Mouse (Mus musculus) Patski (cell line): ENCODE results near the gene Cldn9. TPM values are rescaled to one million over a fixed set of nuclear protein-coding genes. Genes with fewer than 3 reads are reported as not detected.
A peak's percentile ranks its signal among the peaks of the same experiment; 100 is the strongest.

Experiments
- ATAC-seq: fragments of 100-300 bp; one replicate; pipeline ENCODE4 v1.8.0; 2021
- CTCF ChIA-PET: fragments of 350-600 bp; sonication (Branson Sonifier 250); formaldehyde crosslinking; loops from one replicate; lab custom pipeline; 2022; ENCODE audit warnings: inconsistent platforms; lab: Charles Lee
- POLR2A ChIA-PET: fragments of 350-600 bp; sonication (Branson Sonifier 250); formaldehyde crosslinking; loops from one replicate; lab custom pipeline; 2022; ENCODE audit warnings: antibody characterized with exemption, inconsistent platforms; lab: Charles Lee
- DNase-seq: peaks from one replicate; pipeline ENCODE4 v3.0.0-alpha.2; 2011; ENCODE audit warnings: low read depth, low spot score
- H3K27me3 ChIP-seq: fragments of 371-371 bp; one replicate; pipeline ENCODE4 v1.5.1; 2021
- CTCF ChIP-seq: fragments of 100-300 bp; IDR thresholded peaks from one replicate; pipeline ENCODE4 v1.5.1; 2021
- in situ Hi-C: fragments of 300-500 bp; cut with MboI; formaldehyde crosslinking; loops from 3 replicates; pipeline ENCODE4 v1.11.1; 2018; ENCODE audit warnings: low pct_unique_long_range_greater_than_20kb, mixed read lengths
- polyA plus RNA-seq: library from polyadenylated mRNA; unstranded; gene quantifications from one replicate; pipeline ENCODE4 v1.2.3, GENCODE M21; 2021

The Cldn9 gene
- polyA plus RNA-seq, 1 experiment from 2014 or later = 0.05 TPM

DNA sequence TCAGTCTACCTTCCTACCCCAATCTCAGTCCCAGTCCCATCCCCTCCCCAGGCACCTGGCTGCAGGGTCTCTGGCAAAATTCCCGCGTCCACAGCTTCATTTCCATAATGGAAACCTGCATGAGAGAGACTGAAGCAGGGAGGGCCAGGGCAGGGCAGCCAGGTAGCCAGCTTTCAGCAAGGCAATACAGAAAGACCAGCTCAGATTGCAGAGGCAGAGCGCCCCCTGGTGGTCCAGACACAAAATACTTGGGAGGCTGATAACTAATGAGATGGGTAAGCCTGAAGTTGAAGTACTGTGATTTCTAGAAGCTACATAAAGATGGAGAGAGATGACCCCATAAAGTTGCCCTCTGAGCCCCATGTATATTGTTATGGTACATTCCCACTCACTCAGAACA is 22.4 kb upstream of the Cldn9 start:
- in situ Hi-C loops = no loop called here
- ATAC-seq = peak; percentile 76
- H3K27me3 ChIP-seq = no peaks in the 10 kb centered on the region
- no peak for DNase-seq
- TF ChIP-seq CTCF = peak; percentile 96
- ChIA-PET POLR2A (interaction anchor here (1.1 kb wide), 1 partner anchor 10 kb away, joined by 3 read pairs; no protein-coding TSS in a partner anchor), CTCF (interaction anchor here (0.7 to 2.2 kb wide), 23 partner anchors 10 to 142 kb away, joined by 3 to 21 read pairs (median 4); partner anchors contain the start of genes 1520401A03Rik, Bicdl2, Cldn9 and Pkmyt1)

DNA sequence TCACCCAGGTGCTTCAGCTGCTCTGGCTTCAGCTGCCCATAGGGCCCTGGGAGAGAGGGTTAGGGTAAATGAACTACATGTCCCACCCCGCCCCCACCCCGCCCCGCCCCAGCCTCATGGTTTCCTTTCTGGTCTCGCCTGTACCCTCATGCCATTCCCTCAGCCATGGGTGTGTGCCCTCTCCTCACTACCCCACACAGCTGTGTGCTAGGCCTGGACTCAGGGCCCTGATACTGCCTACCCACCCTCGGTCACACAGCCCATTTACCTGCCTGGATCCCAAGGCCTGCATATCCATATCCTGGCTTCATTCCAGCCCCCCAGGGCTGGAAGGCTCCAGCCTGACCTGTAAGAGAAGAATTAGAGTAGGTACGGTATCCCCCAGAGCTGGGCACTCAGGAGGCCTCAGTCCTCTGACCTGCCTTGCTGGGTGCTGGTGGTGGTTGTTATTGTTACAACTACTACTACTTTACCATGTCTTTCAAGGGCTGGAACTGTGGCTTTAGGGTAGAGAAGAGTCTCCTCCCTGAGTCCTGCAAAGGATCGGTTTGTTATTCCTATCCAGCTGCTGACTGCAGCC is 21.8 kb upstream of the Cldn9 start:
- CTCF ChIA-PET = interaction anchor here (0.7 to 2.2 kb wide), 21 partner anchors 9 to 141 kb away, joined by 3 to 21 read pairs (median 5); partner anchors contain the start of genes 1520401A03Rik, Bicdl2, Cldn9 and Pkmyt1
- no peaks in the 10 kb centered on the region for H3K27me3 ChIP-seq

DNA sequence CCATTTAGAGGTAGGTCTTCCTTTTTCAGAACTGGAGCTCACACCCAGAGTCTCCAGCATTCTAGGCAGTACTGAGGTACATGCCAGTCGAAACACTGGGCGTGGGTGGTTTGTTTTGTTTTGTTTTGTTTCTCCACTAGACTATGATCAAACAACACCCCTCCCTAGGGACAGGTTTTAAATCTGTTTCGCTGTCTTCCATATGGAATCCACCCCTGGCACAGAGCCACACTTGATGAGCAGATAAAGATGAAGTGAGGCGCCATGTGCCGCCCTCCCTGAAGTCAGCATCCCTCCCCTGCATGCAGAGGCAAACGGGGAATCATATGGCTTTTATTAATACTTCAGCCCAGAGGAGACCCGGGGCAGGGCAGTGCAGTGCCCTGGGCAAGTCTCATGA is 20.9 kb upstream of the Cldn9 start:
- DNase-seq = no peak
- no peaks in the 10 kb centered on the region for H3K27me3 ChIP-seq
- in situ Hi-C loops = loop anchor here (5.0 kb wide), 2 partner anchors 42 to 137 kb away; partner anchors contain the start of gene Bicdl2
- ChIA-PET CTCF (no interaction called here), POLR2A (no interaction called here)
- no peak for TF ChIP-seq CTCF
- ATAC-seq = no peak

More for the DNA sequence above, 21.8 kb upstream of the Cldn9 start:
- ATAC-seq (no peak), DNase-seq (no peak)
- no peak for TF ChIP-seq CTCF
- in situ Hi-C loops = no loop called here
- POLR2A ChIA-PET = interaction anchor here (1.1 kb wide), 1 partner anchor 11 kb away, joined by 3 read pairs; no protein-coding TSS in a partner anchor

DNA sequence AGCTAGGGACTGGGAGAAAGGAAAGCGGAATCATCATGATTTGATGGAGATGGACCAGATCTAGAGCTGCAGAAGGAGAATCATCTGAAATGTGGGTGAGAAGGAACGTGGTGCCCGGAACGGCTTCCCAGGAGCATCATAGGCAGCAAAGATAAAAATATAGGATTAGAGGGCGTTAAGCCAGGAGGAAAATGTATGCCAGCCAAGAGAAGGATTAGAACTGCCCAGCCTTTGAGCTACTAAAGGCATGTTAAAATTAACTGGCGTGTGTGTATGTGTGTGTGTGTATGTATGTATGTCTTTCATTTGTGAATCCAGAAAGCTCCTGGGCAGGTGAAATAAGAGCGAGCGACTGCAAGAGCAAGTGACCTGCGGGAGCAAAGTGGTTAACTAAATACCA is 19.5 kb upstream of the Cldn9 start:
- in situ Hi-C loops = loop anchor here (5.0 kb wide), 2 partner anchors 41 to 136 kb away; partner anchors contain the start of gene Bicdl2
- ATAC-seq (no peak), DNase-seq (no peak)
- ChIA-PET POLR2A (no interaction called here), CTCF (interaction anchor here (0.7 kb wide), 2 partner anchors 42 to 73 kb away, joined by 3 read pairs; no protein-coding TSS in a partner anchor)
- H3K27me3 ChIP-seq = no peaks in the 10 kb centered on the region
- no peak for TF ChIP-seq CTCF

DNA sequence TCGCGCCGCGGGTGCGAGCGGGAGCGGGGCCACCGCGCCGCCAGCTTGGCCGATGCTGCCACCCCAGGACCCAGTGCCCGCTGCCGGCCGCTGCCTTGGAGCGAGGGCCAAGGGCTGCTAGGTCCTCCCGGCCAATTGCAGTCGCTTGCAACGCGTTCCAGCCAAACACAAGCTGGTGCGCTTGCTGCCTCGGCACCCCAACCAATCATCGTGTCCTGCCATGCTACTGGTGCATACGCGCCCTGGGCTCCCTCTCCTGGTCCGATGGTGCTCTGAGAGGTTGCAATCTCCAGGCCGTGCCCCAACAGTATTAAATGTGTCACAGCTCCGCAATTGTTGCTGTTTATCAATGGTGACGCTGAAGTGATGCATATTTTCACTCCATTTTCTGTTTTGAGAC is 16.3 kb upstream of the Cldn9 start:
- ATAC-seq (peak; percentile 100), DNase-seq (peak; percentile 64)
- in situ Hi-C loops = loop anchor here (5.0 kb wide), 2 partner anchors 38 to 133 kb away; partner anchors contain the start of gene Bicdl2
- TF ChIP-seq CTCF = peak; percentile 98
- ChIA-PET POLR2A (interaction anchor here (0.6 to 2.9 kb wide), 3 partner anchors 25 to 47 kb away, joined by 3 to 28 read pairs (median 6); partner anchors contain the start of genes Thoc6 and Tnfrsf12a), CTCF (interaction anchor here (0.8 to 2.4 kb wide), 20 partner anchors 10 to 147 kb away, joined by 3 to 16 read pairs (median 4); partner anchors contain the start of genes Bicdl2, Cldn9, Thoc6 and Tnfrsf12a)
- no peaks in the 10 kb centered on the region for H3K27me3 ChIP-seq

DNA sequence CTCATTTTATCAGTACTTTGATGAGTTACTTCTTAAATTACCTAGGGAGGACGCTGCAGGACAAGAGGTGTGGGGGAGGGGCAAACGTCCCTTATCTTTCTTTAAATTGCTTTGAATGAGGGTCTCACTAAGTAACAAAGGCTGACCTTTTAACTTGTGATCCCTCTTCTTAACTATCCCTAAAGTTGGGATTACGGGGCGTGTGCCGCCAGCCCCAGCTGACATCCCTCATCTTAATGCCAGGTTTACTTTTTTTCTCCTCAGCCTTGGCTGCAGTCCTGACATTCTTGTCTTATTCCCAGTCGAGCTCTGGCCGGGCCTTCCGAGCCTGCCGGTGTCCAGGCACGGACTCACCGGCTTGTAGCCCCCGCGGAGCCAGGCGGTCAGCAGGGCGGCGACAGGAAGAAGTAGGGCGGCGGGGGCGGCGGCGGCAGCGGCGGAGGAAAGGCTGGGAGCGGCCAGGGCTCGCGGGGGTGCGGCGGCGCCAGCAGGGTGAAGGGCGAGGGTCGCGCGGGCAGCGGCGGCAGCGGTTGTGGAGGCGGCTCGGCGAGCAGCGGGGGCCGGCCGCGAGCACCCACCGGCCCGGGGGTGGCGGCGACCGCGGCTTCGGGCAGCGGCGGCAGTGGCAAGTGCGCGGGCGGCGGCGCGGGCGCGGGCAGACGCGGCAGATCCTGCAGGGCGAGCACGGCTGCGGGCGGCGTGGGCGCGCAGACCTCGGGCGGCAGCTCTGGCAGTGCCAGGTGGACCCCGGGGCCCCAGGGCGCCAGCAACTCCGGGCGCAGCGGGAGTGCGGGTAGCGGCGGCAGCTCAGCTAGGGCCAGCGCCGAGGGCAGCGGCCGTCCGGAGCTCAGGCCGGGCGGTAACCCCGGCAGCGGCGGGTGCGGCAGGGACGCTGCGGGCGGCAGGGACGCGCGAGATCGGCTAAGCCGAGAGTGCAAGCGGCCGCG is 15.6 kb upstream of the Cldn9 start:
- POLR2A ChIA-PET = interaction anchor here (0.7 to 2.9 kb wide), 3 partner anchors 19 to 32 kb away, joined by 3 to 28 read pairs (median 6); partner anchors contain the start of genes Thoc6 and Tnfrsf12a
- in situ Hi-C loops = loop anchor here (5.0 kb wide), 2 partner anchors 37 to 132 kb away; partner anchors contain the start of gene Bicdl2
- H3K27me3 ChIP-seq = no peaks in the 10 kb centered on the region
- ATAC-seq = peak; percentile 51
- CTCF ChIA-PET = interaction anchor here (0.8 to 2.4 kb wide), 19 partner anchors 11 to 147 kb away, joined by 3 to 16 read pairs (median 4); partner anchors contain the start of genes Bicdl2, Cldn9, Thoc6 and Tnfrsf12a
- DNase-seq = no peak
- TF ChIP-seq CTCF = peak; percentile 39

DNA sequence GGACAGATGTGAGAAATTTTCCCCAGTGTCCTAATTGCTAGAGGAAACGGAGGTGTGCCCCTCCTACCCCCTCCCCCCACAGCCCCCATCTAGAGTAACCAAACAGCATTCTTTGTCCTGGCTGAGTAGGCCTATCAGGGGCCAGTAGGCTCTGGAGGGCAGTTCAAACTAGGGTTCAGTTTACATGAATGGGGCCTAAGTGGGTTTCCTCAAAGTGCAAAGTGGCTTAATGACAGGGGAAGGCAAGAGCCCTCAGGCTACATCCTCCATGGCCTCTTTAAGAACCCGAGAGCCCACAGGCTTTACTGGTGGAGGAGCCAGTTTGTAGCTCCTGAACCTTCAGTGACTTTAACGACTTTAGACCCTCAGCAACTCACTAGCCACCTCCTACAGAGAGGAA is 12.0 kb upstream of the Cldn9 start:
- no peaks in the 10 kb centered on the region for H3K27me3 ChIP-seq
- ATAC-seq (no peak), DNase-seq (no peak)
- in situ Hi-C loops = no loop called here
- ChIA-PET CTCF (interaction anchor here (1.7 kb wide), 1 partner anchor 10 kb away, joined by 6 read pairs; no protein-coding TSS in a partner anchor), POLR2A (no interaction called here)
- no peak for TF ChIP-seq CTCF

DNA sequence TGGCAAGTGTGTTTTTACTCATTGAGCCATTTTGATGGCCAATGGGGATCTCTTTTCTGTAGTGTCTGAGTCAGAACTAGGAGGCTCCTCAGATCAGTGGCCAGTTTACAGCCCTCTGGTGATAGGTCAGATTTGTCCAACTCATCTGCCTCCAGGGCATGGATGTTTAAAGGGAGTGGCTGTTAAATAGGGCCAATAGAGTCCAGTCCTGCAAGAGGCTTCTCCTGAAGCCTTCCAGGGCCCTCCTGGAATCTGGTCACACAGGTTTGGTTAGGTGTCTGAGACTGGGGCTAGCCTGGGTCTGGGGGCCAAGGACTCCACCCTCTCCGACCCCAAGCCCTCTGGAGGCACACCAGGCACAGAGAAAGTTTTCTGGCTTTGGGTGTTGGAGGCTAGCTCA is 10.7 kb upstream of the Cldn9 start:
- TF ChIP-seq CTCF = no peak
- CTCF ChIA-PET = interaction anchor here (1.1 to 3.0 kb wide), 5 partner anchors 10 to 30 kb away, joined by 3 to 16 read pairs (median 6); partner anchors contain the start of gene Cldn9
- peak; percentile 77 for ATAC-seq
- DNase-seq = no peak
- POLR2A ChIA-PET = no interaction called here
- H3K27me3 ChIP-seq = no peaks in the 10 kb centered on the region
- in situ Hi-C loops = no loop called here

DNA sequence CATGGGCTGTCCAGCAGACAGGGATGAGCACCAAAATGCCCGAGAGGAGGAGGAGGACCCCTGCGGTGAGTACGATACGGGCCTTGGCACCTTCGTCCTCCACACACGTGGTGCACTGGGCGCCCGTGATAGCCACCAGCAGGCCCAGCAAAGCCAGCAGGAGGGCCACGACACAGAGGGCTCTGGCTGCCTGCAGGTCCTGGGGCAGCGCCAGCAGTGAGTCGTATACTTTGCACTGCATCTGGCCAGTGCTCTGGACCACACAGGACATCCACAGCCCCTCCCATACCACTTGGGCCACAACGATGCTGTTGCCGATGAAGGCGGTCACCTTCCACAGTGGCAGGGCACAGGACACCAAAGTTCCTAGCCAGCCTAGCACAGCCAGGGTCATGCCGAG is 600 bp downstream of the Cldn9 start:
- ChIA-PET CTCF (interaction anchor here (1.8 to 3.0 kb wide), 3 partner anchors 10 to 16 kb away, joined by 7 to 16 read pairs (median 7); no protein-coding TSS in a partner anchor), POLR2A (no interaction called here)
- no peak for DNase-seq
- TF ChIP-seq CTCF = no peak
- no peaks in the 10 kb centered on the region for H3K27me3 ChIP-seq
- in situ Hi-C loops = no loop called here
- ATAC-seq = no peak
